Mouse (Mus musculus) splenic B cell, adult 2 months (primary cell): ENCODE data around the gene Timm23.
"Not testable (repeated sequence)": the region's sequence is repeated elsewhere in the genome, so short reads cannot be mapped to it uniquely, and the experiment has no call there.

Experiments used
- DNase-seq: peaks from one replicate; pipeline ENCODE4 v3.0.0-alpha.2; 2011; ENCODE audit warnings: low read depth, low spot score
- H3K27me3 ChIP-seq: 2 replicates; pipeline ENCODE4 v1.6.1; 2012; ENCODE audit warnings: mild to moderate bottlenecking, low read length, moderate library complexity, mixed read lengths; ENCODE audit not compliant: control insufficient read depth, poor library complexity, insufficient read depth, severe bottlenecking
- H3K36me3 ChIP-seq: 2 replicates; pipeline ENCODE4 v1.6.1; 2012; ENCODE audit warnings: mild to moderate bottlenecking, low read length, moderate library complexity, mixed read lengths; ENCODE audit not compliant: control insufficient read depth, poor library complexity, insufficient read depth, severe bottlenecking

The Timm23 gene

DNA sequence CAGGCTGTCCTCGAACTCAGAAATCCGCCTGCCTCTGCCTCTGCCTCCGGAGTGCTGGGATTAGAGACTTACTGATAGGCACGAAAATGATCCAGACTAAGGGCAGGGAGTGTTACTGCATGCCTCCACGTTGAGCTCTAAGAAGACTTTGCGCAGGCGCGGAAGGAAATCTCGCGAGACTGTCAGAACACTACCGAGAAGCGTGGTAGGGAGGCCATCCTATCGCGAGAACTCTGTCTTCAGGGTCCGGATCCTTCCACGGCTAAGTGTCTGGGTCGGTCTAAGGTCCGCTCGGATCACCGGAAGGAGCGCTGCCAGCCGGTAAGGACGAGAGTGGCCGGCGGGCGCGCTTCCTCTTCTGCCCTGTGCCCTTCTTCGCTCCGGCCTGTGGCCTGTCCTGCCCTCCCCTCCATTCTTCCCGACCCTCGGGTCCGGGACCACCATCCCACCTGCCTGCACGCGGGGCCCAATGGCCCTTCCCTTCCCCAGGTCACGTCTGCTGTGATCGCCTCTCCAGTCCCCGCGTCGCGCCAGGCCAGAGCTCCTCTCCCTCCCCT lies 41.9 kb downstream of the Timm23 start, which contains the start of gene Ncoa4:
Gene Ncoa4, plus strand, starts transcription at position 176 of the 557 bp plus-strand sequence.
- DNase-seq = peak; percentile 99
- H3K36me3 ChIP-seq = no peaks in the 10 kb centered on the region
- H3K27me3 ChIP-seq = no peaks in the 10 kb centered on the region

DNA sequence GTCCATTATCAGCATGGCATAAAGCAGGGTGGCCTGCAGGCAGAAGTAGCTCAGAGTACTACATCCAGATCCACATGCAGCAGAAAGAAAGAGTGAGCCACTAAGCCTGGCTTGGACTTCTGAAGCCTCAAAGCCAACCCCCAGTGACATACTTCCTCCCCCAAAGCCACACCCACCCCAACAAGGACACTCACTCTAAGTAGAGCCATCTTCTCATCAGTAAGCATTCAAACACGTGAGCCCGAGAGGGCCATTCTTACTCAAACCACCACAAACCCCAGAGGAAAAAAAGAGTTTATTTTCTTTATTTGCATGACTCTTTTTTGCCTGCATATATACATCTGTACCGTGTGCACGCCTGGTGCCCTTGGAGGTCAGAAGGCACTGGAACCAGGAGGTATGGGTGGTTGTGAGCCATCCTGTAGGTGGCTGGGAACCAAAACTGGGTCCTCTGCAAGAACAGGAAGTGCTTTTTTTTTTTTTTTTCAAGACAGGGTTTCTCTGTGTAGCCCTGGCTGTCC lies 42.5 kb downstream of the Timm23 start:
- peak; percentile 76 for DNase-seq
- no peaks in the 10 kb centered on the region for H3K36me3 ChIP-seq
- no peaks in the 10 kb centered on the region for H3K27me3 ChIP-seq

DNA sequence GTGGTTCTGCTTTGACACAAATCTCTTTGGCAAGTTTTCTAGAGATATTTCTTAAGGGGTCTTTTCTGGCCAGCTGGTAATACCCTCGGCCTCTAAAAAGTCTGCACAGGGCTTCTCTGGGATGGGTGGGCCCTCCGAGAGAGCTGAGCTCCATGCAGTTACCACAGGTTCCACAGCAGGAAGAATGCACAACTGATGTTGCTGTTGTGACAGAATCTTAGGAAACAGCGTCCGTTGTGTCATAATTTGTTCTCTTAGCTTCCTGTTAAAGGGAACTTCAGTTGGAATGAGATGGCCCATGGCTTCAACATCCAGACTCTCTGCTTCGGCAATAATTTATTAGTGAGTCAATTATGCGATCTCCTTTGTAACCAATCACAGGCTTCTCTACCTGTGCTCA lies 46.9 kb downstream of the Timm23 start:
- H3K36me3 ChIP-seq = no peaks in the 10 kb centered on the region
- no peak for DNase-seq
- H3K27me3 ChIP-seq = no peaks in the 10 kb centered on the region

DNA sequence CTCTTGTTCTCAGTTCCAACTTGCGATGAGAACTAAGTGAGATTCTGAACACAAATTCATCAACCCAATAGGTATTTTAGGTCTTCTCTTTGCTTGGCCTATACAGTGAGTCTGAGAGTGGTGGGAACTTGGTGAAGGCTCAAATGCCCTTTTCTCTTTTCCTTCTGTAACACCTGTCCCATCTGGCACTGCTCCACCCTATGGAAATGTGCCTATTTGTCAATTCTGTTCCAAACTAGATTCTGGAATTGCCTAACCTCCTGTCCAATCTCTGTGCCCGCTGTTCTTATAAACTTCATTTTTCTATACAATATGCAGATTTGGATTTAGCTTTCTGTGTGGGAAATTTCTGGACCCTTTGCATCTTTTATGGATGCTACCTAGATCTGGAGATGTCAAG lies 48.5 kb downstream of the Timm23 start:
- H3K36me3 ChIP-seq = no peaks in the 10 kb centered on the region
- DNase-seq = no peak
- H3K27me3 ChIP-seq = no peaks in the 10 kb centered on the region

DNA sequence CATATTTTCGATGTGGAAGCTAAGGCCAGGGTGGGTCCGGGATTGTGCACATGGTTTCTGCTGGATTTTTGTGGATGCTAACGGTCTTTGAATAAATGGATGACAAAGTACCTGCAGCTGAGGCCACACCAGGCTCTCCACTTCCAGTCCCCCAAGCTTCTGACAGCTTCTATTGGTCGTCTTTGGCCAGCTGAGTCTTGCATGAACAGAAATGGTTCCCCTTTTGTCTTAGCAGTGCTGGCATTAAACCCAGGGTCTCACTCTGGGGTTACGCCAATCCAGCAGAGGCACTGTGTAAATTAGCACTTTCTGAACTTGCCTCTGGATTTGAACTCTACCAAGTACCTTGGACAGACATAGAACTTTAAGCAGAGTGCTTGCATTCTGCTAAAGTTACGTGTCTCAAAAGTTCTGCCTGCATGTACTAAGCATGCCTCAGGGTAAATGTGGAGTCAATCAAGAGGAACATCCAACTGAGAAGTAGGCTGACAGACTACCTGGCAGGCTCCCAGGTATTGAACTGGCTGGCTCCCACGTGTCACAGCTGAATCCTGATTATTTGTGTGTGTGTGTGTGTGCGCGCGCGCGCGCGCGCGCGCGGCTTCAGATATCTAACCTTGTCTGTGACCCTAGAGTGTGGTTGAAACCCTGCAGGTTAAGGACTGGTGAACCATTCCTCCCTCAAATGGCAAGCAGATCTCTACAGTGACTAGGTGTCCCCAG lies 49.3 kb downstream of the Timm23 start:
- DNase-seq = no peak
- Histone ChIP-seq H3K36me3 (no peaks in the 10 kb centered on the region), H3K27me3 (no peaks in the 10 kb centered on the region)

DNA sequence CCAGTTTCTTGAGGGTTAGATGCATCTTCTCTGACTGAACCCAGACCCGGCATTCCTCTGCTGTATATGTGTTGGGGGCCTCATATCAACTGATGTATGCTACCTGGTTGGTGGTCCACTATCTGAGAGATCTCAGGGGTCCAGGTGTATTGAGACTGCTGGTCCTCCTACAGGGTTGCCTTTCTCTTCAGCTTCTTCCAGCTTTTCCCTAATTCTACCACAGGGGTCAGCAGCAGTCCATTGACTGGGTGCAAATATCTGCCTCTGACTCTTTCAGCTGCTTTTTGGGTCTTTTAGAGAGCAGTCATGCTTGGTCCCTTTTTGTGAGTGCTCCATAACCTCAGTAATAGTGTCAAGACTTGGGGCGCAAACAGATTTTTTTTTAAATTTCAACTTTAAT lies 50.8 kb downstream of the Timm23 start:
- H3K36me3 ChIP-seq = no peaks in the 10 kb centered on the region
- H3K27me3 ChIP-seq = no peaks in the 10 kb centered on the region
- DNase-seq = no peak

DNA sequence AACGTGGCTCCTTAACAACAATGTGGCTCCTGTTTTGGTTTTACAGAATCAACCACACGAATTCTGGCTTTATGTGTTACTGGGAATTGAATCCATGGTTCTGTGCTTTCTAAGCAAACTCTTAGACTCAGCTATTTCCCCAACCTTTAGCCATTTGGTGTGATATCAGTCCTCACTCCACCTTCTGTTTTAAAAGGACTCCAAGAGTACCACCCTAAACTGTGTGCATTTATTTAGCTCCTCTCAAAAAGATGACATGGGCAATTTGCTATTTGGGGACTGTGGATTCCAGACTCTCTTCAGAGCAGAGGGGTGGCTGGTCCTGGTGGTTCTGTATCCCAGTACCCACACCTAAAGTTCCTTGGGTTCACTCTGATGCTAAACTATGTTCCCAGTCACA lies 55.1 kb downstream of the Timm23 start:
- Histone ChIP-seq H3K36me3 (no peaks in the 10 kb centered on the region), H3K27me3 (no peaks in the 10 kb centered on the region)
- DNase-seq = no peak

DNA sequence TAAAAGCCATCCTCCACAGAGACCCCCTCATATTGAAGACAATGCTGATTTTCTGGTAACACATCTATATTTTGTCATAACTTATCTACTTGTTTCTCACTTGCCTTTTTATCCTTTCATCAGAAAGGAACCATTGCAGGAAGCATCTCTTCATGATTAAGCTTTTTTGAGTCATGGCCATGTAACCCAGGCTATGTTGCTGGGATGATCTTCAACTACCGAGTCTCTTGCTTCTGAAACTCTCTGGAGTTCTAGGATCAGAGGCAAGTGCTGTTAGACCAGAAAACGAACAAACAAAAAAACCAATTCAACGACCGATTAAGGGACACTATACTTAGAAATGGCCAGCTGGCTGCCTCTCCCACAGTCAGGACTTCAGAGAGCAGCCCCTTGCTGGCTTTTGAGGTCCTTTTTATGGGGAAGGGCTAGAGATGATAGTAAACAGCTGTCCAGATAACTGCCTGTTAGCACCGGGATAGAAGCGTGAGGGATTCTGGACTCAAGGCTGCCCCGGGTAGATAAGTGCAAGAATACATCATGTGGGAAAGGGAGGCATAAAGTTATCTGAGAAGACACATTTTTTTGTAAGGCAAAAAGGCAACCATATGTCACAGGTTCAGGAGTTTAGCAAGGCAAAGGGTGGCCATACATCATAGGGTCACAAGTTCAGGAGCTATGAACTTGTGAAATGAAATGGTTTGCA lies 55.7 kb downstream of the Timm23 start:
- Histone ChIP-seq H3K27me3 (no peaks in the 10 kb centered on the region), H3K36me3 (no peaks in the 10 kb centered on the region)
- DNase-seq = no peak

DNA sequence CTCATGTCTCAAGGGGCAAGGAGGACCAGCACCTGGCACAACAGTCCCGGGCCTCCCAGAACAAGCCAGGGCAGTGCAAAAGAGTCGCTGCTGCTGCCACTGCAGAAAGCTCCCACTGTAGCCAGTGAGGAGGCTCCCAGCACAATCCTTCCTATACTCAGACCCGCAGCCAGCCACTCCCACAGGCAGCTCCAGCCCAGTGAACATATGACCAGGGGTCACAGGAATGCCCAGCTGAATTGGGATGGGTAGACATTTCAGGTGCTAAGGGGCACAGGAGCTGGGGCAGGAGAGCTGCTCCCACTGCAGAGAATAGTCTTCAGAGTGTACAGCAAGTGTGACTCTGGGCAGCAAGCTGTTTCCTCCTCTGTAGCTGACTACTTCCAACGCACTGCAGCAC lies 56.3 kb downstream of the Timm23 start:
- Histone ChIP-seq H3K27me3 (no peaks in the 10 kb centered on the region), H3K36me3 (no peaks in the 10 kb centered on the region)
- no peak for DNase-seq

DNA sequence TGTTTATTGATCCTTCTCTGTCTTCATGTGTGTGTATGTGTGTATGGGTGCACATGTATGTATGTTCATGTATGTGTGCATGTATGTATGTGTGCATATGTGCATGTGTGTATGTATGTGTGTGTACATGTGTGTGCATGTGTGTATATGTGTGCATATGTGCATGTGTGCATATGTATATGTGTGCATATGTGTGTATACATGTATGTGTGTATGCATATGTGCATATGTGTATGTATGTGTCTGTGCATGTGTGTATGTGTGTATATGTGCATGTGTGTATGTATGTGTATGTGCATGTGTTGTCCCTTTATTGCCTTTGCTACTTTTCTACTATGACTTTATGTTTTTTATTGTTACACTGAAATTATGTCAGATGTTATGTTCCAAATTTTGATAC lies 57.0 kb downstream of the Timm23 start:
- Histone ChIP-seq H3K27me3 (no peaks in the 10 kb centered on the region), H3K36me3 (no peaks in the 10 kb centered on the region)
- DNase-seq = no peak

DNA sequence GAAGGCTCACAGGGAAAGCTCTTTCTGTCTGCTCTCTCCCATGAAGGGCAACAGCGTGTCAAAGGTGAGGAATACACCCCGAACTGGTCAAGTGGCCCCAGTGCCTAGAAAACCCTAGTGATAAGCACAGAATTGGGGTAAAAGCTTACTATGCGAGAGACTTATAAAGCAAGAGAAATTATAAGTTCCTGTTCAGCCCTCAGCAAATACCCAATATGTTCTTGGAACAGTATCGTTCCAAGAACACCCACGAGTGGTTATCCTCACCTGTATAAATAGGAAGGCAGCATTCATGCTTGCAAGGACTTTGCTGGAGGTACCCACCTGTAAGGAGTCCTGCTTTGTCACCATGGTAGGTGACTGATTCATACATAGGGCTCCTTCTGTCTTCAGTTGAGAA lies 60.0 kb downstream of the Timm23 start, which contains the start of gene Msmb:
Gene Msmb, plus strand, starts transcription at position 301 of the 400 bp plus-strand sequence.
- no peak for DNase-seq
- H3K36me3 ChIP-seq = no peaks in the 10 kb centered on the region

DNA sequence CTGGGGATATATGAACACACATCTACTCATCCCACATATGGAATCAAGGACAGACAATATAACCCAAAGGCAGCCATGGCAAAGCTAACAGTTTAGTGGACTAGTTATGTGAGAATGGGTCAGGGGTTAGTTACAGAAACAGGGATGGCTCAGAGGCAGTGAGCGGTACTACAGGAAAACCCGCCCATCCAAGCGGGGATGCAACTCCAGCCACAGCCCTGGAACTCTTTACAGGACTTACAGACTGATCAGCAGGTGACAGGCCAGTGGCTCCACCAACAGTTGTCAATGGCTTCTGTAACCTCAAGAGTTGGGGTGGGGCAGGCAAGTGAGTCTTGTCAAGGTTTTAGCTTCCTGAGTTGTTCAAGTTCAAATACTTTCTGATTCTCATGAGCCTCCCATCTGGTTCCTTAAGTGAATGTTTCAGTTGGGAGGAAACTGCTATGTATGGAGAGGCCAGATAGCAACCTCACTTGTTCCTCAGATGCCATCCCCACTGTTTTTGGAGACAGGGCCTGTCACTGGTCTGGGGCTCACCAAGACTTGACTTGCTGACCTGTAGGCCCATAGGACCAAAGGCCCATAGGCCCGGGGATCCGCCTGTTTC lies 61.2 kb downstream of the Timm23 start:
- no peaks in the 10 kb centered on the region for H3K36me3 ChIP-seq
- H3K27me3 ChIP-seq = no peaks in the 10 kb centered on the region
- no peak for DNase-seq

More for the DNA sequence above, 60.0 kb downstream of the Timm23 start, which contains the start of gene Msmb:
- H3K27me3 ChIP-seq = no peaks in the 10 kb centered on the region

DNA sequence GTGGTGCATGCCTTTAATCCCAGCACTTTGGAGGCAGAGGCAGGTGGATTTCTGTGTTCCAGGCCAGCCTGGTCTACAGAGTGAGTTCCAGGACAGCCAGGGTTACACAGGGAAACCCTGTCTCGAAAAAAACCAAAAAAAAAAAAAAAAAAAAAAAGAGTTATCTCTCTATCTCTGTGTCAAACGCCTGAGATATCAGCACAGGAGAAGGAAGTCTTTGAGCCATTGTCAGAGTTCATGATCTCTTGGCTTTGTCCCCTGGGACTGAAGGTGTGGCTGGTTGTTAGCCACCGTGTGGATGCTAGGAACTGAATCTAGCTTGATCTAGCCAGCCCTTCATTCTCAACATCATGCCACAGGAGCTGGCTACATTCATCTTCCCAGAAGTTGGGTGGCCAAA lies 65.2 kb downstream of the Timm23 start:
- H3K27me3 ChIP-seq, DNase-seq, H3K36me3 ChIP-seq: not testable (repeated sequence)

DNA sequence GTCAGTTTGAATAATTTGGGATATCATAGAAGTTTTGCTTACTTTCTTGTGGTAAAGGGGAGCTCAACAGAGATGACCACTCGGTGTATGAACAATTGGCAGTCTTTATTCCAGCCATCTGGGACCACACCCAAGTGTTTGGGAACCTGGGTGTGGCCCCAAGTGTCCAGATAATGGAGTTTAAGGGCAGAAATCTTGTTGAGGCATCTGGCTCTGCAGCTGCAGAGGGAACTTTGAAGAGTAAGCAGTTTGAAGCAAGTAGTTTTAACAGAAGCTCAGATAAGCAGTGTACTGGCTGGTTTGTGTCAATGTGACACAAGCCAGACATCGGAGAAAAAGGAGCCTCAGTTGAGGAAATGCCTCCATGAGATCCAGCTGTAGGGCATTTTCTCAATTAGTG lies 67.4 kb downstream of the Timm23 start:
- DNase-seq = no peak
- no peaks in the 10 kb centered on the region for H3K27me3 ChIP-seq

DNA sequence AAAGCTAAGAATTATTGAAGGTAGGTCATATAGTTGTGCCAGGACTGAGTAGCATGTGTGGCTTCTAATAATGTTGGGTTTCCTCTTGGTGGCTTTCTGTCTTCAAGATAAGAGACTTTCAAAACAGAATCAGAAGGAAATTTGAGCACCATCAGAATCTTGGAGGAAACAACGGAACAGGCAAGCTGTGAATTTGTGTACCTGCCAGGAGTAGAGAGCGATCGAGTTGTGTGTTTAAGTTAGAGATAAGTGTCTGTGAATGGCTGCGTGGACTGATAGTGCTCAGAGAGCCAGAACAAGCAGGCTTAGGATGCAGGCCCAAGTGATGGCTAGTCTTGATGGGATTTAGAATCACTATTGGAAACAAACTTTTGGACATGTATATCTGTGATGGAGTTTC lies 69.9 kb downstream of the Timm23 start:
- Histone ChIP-seq H3K36me3 (no peaks in the 10 kb centered on the region), H3K27me3 (no peaks in the 10 kb centered on the region)
- no peak for DNase-seq

More for the DNA sequence above, 67.4 kb downstream of the Timm23 start:
- no peaks in the 10 kb centered on the region for H3K36me3 ChIP-seq
